Mouse (Mus musculus) megakaryocyte, embryonic 14.5 days (primary cell): ENCODE data around the gene Eml1. TPM values are rescaled to one million over a fixed set of nuclear protein-coding genes. Genes with fewer than 3 reads are reported as not detected.

ENCODE experiments used
- H3K27me3 ChIP-seq: replicated peaks from 2 replicates; pipeline ENCODE3; 2012; ENCODE audit warnings: inconsistent platforms
- H3K36me3 ChIP-seq: replicated peaks from 2 replicates; pipeline ENCODE3; 2012; ENCODE audit warnings: low read length, inconsistent platforms, mixed read lengths
- H3K4me1 ChIP-seq: 2 replicates; pipeline ENCODE4 v1.6.1; 2012; ENCODE audit warnings: inconsistent platforms
- H3K4me3 ChIP-seq: replicated peaks from 2 replicates; pipeline ENCODE3; 2012; ENCODE audit warnings: moderate library complexity, mild to moderate bottlenecking, inconsistent platforms
- H3K9me3 ChIP-seq: 2 replicates; pipeline ENCODE4 v1.6.1; 2012; ENCODE audit warnings: inconsistent platforms
- FLI1 ChIP-seq: IDR thresholded peaks from 2 replicates; pipeline ENCODE4 v1.6.1; 2012; ENCODE audit warnings: low read length, inconsistent platforms, mixed read lengths
- GATA1 ChIP-seq: IDR thresholded peaks from 3 replicates; pipeline ENCODE4 v1.6.1; 2012; ENCODE audit warnings: mixed read lengths, low read length, inconsistent platforms, borderline replicate concordance
- polyA plus RNA-seq: library from polyadenylated mRNA; stranded (reverse); fragments of >175 nt; gene quantifications from 2 replicates; pipeline ENCODE4 v1.2.3, GENCODE M21; 2012; ENCODE audit warnings: low replicate concordance; ENCODE audit not compliant: insufficient read depth

Eml1 gene
- polyA plus RNA-seq, 1 experiment: not detected

DNA sequence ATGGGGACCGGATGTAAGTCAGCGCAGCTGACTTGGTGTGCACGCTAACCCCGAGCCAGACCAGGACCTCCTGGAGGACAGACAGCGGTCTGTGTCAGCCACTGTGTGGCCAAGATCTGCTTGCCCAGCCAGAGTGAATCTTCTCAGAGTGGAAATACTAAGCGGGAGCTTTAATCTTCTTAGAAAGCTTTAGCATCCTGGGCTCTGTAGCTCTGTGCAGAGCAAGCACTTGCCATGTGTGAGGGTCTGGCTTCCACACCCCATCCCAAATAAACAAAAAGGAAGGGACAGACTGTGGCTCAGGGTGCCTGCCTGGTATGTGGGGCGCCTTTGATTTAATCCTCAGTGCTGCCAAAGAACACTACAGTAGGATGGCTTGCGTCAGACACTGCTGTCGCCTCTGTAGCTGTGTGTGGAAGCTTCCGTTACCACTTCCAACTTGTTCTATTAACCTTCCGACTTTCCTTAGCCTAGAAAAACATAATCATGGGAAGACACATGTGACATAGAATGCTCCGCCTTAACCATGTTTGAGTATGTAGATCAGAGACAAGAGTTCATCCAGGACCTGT lies 64.8 kb downstream of the Eml1 start:
- no peak overlapping the region for H3K4me3 ChIP-seq
- no peaks in the 10 kb centered on the region for H3K9me3 ChIP-seq
- peaks cover 69% of the 10 kb centered on the region for H3K27me3 ChIP-seq
- no peaks in the 10 kb centered on the region for H3K36me3 ChIP-seq
- H3K4me1 ChIP-seq: no peaks in the 10 kb centered on the region
- TF ChIP-seq FLI1: no peak
- TF ChIP-seq GATA1: no peak

DNA sequence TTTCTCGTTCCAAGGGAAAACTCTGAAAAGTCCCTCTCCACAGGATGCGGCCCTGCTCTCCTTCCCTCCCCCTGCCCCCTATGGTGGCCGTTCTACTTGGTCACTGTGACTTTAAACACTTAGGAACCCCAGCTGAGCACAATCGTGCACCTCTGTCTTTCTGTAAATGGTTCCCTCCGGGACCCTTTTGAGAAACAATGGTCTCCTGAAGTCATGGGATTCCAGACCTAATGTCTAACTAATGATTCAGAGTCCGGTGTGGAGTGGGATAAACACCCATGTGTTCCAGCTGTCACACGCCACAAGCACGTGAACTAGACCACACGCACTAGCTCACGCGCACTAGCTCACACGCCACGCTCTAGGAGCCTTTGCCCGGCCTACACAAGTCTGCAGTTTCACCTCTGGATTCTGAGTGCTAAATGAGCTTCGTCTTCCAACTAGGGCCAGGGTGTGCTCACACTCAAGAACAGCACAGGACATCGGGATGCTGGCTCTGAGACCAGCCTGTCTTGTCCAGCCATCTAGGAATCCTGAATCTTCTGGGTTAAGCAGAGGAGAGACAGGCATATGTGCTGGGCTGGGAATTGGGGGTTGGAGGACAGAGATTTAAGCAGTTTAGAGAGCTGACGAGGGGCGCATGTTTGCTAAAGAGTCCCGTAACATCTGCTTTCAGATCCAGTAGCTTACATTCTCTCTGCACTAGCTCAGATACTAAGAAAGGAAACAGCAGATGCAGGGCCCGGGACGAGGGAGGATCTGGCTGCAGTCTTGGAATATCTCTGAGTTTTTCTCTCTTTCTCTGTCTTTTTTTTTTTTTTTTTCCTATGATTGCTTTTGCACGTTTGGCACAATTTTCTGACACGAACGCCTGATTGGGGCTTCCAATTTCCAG lies 65.5 kb downstream of the Eml1 start:
- no peaks in the 10 kb centered on the region for H3K4me1 ChIP-seq
- H3K9me3 ChIP-seq: no peaks in the 10 kb centered on the region
- no peak for TF ChIP-seq FLI1
- TF ChIP-seq GATA1: no peak
- no peaks in the 10 kb centered on the region for H3K36me3 ChIP-seq
- H3K27me3 ChIP-seq: peaks cover 69% of the 10 kb centered on the region
- H3K4me3 ChIP-seq: no peak overlapping the region

DNA sequence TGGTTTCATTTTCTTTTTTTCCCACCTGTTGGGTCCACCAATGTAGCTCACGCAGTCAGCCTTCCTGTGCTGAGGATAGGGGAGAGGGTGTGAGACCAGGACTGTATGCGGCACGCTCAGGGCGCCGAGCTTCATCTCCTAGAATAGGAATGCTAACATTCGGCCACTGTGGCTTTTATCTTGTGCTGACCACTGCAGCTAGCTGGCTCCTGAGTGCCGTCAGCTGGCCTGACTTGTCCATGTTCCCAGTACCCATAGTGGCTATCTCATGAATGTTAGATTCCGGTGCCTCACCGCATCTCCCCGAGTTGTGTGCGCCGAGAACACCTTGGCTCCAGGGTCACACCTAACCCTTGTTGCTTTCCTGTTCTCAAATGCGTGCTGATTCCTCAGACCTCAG lies 66.7 kb downstream of the Eml1 start:
- Histone ChIP-seq H3K4me1 (no peaks in the 10 kb centered on the region), H3K9me3 (no peaks in the 10 kb centered on the region; the same call in 1 of the 2 replicates), H3K4me3 (no peak overlapping the region), H3K27me3 (peaks cover 71% of the 10 kb centered on the region), H3K36me3 (no peaks in the 10 kb centered on the region)
- no peak for TF ChIP-seq FLI1
- no peak for TF ChIP-seq GATA1

DNA sequence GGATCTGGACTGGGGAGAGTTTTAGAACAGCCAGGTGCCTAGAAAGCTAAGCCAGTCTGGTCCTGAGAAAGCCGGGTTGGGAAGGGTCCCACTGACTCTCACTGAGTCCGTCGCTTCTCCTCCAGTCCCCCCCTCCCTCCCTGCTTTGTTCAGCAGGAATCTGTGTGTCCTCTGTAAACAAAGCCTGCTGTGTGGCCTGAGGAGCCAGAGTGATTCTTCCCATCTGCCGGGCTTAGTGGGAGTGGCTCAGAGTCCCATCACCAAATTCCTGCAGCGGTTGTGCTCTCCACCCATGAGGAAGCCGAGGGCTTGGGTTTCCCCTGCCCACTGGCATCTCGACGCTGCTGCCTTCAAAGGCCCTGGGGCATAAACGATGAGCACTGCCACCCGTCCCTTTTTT lies 72.5 kb downstream of the Eml1 start:
- Histone ChIP-seq H3K36me3 (no peaks in the 10 kb centered on the region), H3K4me3 (no peak overlapping the region), H3K9me3 (no peaks in the 10 kb centered on the region; the same call in 1 of the 2 replicates), H3K4me1 (no peaks in the 10 kb centered on the region), H3K27me3 (peaks cover 74% of the 10 kb centered on the region)
- TF ChIP-seq FLI1: no peak
- TF ChIP-seq GATA1: no peak

DNA sequence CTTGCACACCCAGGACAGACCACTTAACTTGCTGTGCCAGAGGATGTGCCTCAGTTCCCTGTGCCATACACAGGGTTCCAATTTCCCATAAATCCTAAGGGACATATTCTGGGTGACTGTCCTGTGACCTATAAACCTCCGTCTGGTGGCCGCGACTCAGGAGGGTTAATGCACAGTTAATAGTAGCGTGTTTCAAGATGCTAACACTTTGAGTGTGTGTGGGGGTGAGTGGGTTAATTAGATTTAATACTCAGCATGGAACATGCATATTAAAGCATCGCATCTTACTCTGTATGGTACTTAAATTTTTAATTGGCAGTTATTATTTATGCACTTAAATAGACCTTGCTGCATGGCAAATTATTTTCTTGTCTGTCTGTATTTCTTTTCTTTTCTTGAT lies 73.0 kb downstream of the Eml1 start:
- Histone ChIP-seq H3K9me3 (no peaks in the 10 kb centered on the region; the same call in 1 of the 2 replicates), H3K4me1 (no peaks in the 10 kb centered on the region), H3K4me3 (no peak overlapping the region), H3K36me3 (no peaks in the 10 kb centered on the region), H3K27me3 (peaks cover 75% of the 10 kb centered on the region)
- no peak for TF ChIP-seq GATA1
- no peak for TF ChIP-seq FLI1

DNA sequence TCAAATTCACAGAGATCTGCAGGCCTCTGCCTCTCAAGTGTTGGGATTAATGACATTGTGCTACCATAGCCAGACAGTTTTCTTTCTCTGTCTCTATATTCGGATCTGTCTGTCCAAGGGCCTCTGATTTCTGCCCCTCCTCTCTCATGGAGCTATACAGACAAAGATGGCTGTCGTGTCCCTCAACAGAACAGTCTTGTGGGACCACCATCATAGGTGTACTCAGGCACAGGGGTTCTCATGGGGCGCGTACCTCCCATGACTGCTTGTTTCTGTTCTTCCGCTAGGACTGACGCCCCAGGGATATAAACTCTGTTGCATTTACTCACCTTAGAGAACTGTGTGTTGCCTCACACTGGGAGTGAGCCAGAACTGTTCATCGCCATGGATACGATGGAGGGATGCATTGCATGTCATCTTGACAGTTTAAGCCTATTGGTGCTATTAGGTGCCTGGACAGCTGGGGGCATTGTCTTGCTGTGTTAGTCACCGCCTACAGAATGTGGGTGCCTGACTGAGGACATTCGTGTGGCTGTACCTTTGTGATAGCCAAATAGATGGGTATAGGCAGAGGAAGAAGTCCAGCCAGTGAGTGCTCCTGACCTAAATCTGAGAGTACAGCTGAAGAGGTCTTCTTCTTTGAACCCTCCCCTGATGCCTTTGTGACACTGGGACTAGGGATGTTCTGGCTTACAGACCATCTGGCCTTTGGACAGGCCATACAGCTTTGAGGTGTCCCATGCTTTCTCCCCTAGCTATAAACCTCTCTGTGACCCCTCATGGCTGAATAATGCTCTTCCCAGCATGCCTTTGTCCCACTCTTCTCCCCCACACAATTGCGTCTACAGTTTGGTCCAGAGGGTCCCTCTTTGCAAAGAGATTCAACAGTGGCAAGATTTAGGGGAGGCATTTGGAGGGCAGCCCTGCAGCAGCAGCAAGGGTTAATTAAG lies 73.7 kb downstream of the Eml1 start:
- peaks cover 82% of the 10 kb centered on the region for H3K27me3 ChIP-seq
- H3K4me3 ChIP-seq: no peak overlapping the region
- H3K9me3 ChIP-seq: no peaks in the 10 kb centered on the region; the same call in 1 of the 2 replicates
- no peak for TF ChIP-seq FLI1
- no peaks in the 10 kb centered on the region for H3K36me3 ChIP-seq
- peaks cover under 1% of the 10 kb centered on the region; the same call in 1 of the 2 replicates for H3K4me1 ChIP-seq

DNA sequence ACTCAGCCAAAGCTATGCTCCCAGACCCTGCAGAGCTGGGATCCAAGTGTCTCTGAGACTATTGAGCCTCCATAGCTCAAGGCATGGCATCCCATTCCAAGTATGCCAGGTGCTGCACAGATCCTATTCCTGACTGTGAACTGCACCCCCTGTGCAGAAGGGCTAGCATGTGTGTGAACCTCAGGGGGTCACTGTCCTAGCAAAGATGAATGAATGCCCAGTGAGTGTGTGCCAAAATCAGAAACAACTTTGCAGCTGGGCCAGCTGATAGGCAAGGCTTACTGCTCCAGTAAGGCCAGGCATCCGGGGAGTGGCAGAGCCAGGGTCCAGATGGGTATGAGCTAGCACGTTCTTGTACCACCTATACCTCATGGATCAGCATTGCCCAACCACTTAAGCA lies 76.0 kb downstream of the Eml1 start:
- H3K9me3 ChIP-seq: no peaks in the 10 kb centered on the region; the same call in 1 of the 2 replicates
- H3K36me3 ChIP-seq: no peaks in the 10 kb centered on the region
- peaks cover 91% of the 10 kb centered on the region for H3K27me3 ChIP-seq
- TF ChIP-seq FLI1 (no peak), GATA1 (no peak)
- H3K4me3 ChIP-seq: no peak overlapping the region
- H3K4me1 ChIP-seq: peaks cover 8% of the 10 kb centered on the region; the same call in 1 of the 2 replicates

DNA sequence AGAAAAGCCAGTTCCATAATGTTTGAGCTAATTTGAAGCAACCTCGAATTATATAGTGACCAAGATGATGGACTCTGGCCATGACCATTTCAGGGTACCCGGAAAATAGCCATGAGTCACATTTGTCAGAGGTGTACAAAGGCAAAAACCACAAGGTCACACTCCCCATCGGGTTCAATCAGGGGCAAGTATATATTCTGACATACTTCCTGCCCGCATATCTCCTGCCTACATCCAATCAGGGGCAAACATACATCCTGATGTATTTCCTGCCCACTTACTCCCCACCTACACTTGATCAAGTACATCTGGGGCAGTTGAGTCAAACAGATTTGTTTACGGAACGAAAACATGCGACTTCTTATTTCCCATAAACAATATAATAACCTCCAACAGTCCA lies 77.6 kb downstream of the Eml1 start:
- no peak overlapping the region for H3K4me3 ChIP-seq

DNA sequence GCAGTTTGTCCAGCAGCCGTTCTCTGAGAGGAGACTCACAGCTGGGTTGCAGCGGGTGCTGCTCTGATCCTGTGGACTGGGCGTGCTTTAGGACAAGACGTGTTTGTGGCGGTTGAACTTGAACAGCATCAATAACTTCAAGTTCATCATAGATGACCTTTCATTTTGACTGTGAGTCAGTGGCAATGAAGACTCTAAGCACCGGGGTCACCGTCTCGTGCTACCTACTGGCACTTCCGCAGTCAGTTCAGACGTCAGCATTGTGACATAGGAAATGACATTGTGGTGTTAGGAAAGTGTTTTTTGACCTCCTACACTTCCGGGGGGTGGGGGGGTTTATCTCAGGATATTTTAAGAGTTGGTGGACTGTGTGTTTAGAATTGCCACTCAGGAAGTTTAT lies 79.2 kb downstream of the Eml1 start:
- Histone ChIP-seq H3K4me3 (no peak overlapping the region), H3K9me3 (peaks cover 1% of the 10 kb centered on the region; the same call in 1 of the 2 replicates), H3K27me3 (peaks cover 91% of the 10 kb centered on the region), H3K4me1 (peaks cover 16% of the 10 kb centered on the region), H3K36me3 (no peaks in the 10 kb centered on the region)
- no peak for TF ChIP-seq GATA1
- TF ChIP-seq FLI1: no peak

More for the DNA sequence above, 77.6 kb downstream of the Eml1 start:
- peaks cover 93% of the 10 kb centered on the region for H3K27me3 ChIP-seq
- H3K9me3 ChIP-seq: no peaks in the 10 kb centered on the region
- no peaks in the 10 kb centered on the region for H3K36me3 ChIP-seq
- peaks cover 10% of the 10 kb centered on the region for H3K4me1 ChIP-seq
- TF ChIP-seq FLI1 (no peak), GATA1 (no peak)
